Mouse (Mus musculus): ENCODE data around the gene Cabp5.
"Not testable (repeated sequence)": the region's sequence is repeated elsewhere in the genome, so short reads cannot be mapped to it uniquely, and the experiment has no call there.

Gene Cabp5

GRCm38 (mm10) chr7:13397832-13398231 is at the start of gene Cabp5:
TSS of gene Cabp5 (plus strand) at chr7:13398132.
- no peak for DNase-seq

- DNase-seq: no peak
Observed at GRCm38 (mm10) chr7:13355943-13356342, 42.0 kb upstream of the Cabp5 start.

DNA sequence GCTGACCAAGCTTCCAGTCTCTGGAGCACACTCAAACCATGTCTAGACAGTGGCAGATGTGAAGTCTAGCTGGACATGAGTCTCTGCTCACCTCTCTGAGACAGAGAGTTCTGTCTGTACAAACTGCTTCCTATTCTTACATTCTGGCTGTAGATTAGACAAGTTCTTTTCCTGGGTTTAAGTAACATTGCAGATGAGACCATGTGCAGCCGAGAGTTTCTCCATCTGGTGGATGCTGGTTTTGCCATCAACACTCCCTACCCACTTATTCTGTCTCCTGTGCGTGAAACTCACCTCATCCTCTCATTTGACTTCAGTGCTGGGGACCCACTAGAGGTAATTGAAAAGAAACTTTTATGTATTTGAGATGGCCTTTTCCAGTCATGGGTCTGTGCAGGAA is 17.3 kb upstream of the Cabp5 start:
- DNase-seq: no peak

DNA sequence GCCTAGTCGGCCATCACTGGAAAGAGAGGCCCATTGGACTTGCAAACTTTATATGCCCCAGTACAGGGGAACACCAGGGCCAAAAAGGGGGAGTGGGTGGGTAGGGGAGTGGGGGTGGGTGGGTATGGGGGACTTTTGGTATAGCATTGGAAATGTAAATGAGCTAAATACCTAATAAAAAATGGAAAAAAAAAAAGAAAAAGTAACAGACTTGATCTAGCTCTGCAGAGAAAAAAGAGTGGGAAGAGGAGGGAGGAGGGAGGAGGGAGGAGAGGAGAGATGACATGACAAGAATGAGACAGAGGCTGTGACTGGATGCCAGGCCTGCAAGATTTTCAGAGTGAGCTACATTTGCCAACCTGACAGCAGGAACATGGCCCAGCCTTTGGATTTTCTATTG is 52.6 kb downstream of the Cabp5 start, which contains the start of gene Bsph1:
Gene Bsph1, plus strand, starts transcription at position 301 of the 400 bp plus-strand sequence.
- not testable (repeated sequence) for DNase-seq
